Mouse (Mus musculus) forebrain, postnatal 0 days (tissue): ENCODE data around the gene Ppp1r1b. TPM values are rescaled to one million over a fixed set of nuclear protein-coding genes. Genes with fewer than 3 reads are reported as not detected.
A peak's percentile ranks its signal among the peaks of the same experiment; 100 is the strongest.

Experiments used
- ATAC-seq: fragments of 200-750 bp; cut with Nextera tagmentation; 2 replicates; pipeline ENCODE4 v1.8.0; 2017; ENCODE audit warnings: mild to moderate bottlenecking, moderate library complexity
- DNase-seq: peaks from one replicate; pipeline ENCODE4 v3.0.0-alpha.2; 2015
- H3K27ac ChIP-seq: fragments of 300-500 bp; sonication (generic); 2 replicates; pipeline ENCODE4 v1.5.1; 2014; ENCODE audit warnings: low read depth, mild to moderate bottlenecking, antibody characterized with exemption, low read length, moderate library complexity, mixed read lengths
- H3K27me3 ChIP-seq: fragments of 300-500 bp; sonication (generic); 2 replicates; pipeline ENCODE4 v1.6.1; 2014; ENCODE audit warnings: mild to moderate bottlenecking, low read length, mixed read lengths; ENCODE audit not compliant: insufficient read depth
- H3K36me3 ChIP-seq: fragments of 300-500 bp; sonication (generic); 2 replicates; pipeline ENCODE4 v1.6.1; 2014; ENCODE audit warnings: mild to moderate bottlenecking, moderate library complexity; ENCODE audit not compliant: insufficient read depth
- H3K4me1 ChIP-seq: fragments of 300-500 bp; sonication (generic); 2 replicates; pipeline ENCODE4 v1.6.1; 2014; ENCODE audit warnings: antibody characterized with exemption; ENCODE audit not compliant: insufficient read depth
- H3K4me2 ChIP-seq: fragments of 300-500 bp; sonication (generic); 2 replicates; pipeline ENCODE4 v1.6.1; 2014; ENCODE audit warnings: low read depth, mild to moderate bottlenecking, moderate library complexity
- H3K4me3 ChIP-seq: fragments of 300-500 bp; sonication (generic); 2 replicates; pipeline ENCODE4 v1.5.1; 2014; ENCODE audit warnings: low read depth, low read length, mixed read lengths
- H3K9ac ChIP-seq: fragments of 300-500 bp; sonication (generic); 2 replicates; pipeline ENCODE4 v1.6.1; 2014; ENCODE audit warnings: mild to moderate bottlenecking
- H3K9me3 ChIP-seq: fragments of 300-500 bp; sonication (generic); 2 replicates; pipeline ENCODE4 v1.6.1; 2016; ENCODE audit warnings: low read length
- CTCF ChIP-seq: sonication (generic); IDR thresholded peaks from 2 replicates; pipeline ENCODE4 v1.5.1; 2016; ENCODE audit warnings: antibody characterized with exemption, control low read depth, low read depth
- whole genome bisulfite sequencing: fragments of 180-500 bp; shearing (Covaris S2); extraction: QIAGEN DNeasy Blood & Tissue Kit; methylation state at CpG from one replicate; pipeline ENCODE4 v1.1.7; 2014; 5-methylcytosine and 5-hydroxymethylcytosine counted together
- polyA plus RNA-seq: library from polyadenylated mRNA; unstranded; fragments of >200 nt; fragmentation: Nextera tagmentation; extraction: Ambion mirVana; gene quantifications from 2 replicates; pipeline ENCODE4 v1.2.1, GENCODE M21; 2015
- total RNA-seq: library from RNA; depleted of rRNA; stranded (reverse); fragments of >200 nt; gene quantifications from 2 replicates; pipeline ENCODE4 v1.2.3, GENCODE M21; 2014

Ppp1r1b gene
- total and polyA plus RNA-seq, 2 experiments from 2014 or later: 19.4 to 91.4 TPM

GRCm38 (mm10) chr11:98355732-98356299, 7.6 kb downstream of the Ppp1r1b start:
- DNase-seq (peak; percentile 84), ATAC-seq (peak; percentile 44)
- H3K4me2 ChIP-seq: no peak overlapping the region
- no peak overlapping the region; the same call in 1 of the 2 replicates for H3K27ac ChIP-seq
- H3K9ac ChIP-seq: no peak overlapping the region
- peaks cover 15% of the 10 kb centered on the region; the same call in 1 of the 2 replicates for H3K4me1 ChIP-seq
- no peaks in the 10 kb centered on the region for H3K9me3 ChIP-seq
- H3K27me3 ChIP-seq: peaks cover 4% of the 10 kb centered on the region
- no peaks in the 10 kb centered on the region for H3K36me3 ChIP-seq
- H3K4me3 ChIP-seq: no peak overlapping the region
- TF ChIP-seq CTCF: peak; percentile 87
- WGBS: 12% methylated on average over 6 of the region's 6 CpGs

DNA sequence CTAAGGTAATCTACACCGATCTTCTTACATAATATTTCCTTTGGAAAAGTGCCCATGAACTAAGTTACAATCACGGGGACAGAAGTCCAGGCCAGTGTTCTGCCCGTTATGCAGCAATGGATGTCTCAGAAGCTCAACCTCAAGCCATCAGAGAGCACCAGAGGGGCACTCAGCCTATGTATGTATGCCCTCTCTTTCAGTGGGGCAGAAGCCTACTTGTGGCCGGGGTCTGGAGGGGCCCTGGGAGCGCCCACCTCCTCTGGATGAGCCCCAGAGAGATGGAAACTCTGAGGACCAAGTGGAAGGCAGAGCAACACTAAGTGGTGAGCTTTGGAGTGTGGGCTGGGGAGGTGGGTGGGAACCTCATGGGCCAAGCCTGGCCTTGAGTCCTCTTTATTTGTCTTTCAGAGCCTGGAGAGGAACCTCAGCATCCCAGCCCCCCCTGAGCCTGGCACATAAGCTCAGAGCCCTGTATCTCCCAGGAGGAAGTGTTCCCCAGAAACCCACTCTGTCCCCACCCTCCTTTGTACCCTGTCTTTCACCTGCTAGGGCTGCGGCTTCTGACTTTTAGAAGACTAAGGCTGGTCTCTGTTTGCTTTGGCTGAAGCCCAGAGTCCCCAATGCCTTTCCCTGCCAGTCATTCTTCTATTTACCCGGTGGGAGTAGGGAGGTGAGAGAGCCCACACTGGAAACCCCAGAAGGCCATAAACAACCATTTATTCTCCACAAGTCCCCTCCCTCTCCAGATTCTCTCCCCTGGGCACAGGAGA, 8.6 kb downstream of the Ppp1r1b start:
- H3K36me3 ChIP-seq: no peaks in the 10 kb centered on the region
- no peak overlapping the region for H3K4me3 ChIP-seq
- 73% methylated on average over 7 of the region's 7 CpGs for WGBS
- H3K9ac ChIP-seq: no peak overlapping the region
- TF ChIP-seq CTCF: no peak
- H3K27me3 ChIP-seq: no peaks in the 10 kb centered on the region
- no peaks in the 10 kb centered on the region for H3K9me3 ChIP-seq
- no peak for ATAC-seq
- no peak overlapping the region for H3K27ac ChIP-seq
- H3K4me1 ChIP-seq: peaks cover 15% of the 10 kb centered on the region; the same call in 1 of the 2 replicates
- no peak for DNase-seq
- no peak overlapping the region for H3K4me2 ChIP-seq

- DNase-seq: no peak
- H3K9me3 ChIP-seq: no peaks in the 10 kb centered on the region
- ATAC-seq: no peak; the same call in 1 of the 2 replicates
- H3K27ac ChIP-seq: peak overlapping the region; percentile 86
- H3K9ac ChIP-seq: peak overlapping the region; percentile 45
- TF ChIP-seq CTCF: no peak
- no peaks in the 10 kb centered on the region for H3K27me3 ChIP-seq
- no peaks in the 10 kb centered on the region for H3K36me3 ChIP-seq
- H3K4me3 ChIP-seq: peak overlapping the region; percentile 62
- H3K4me1 ChIP-seq: peaks cover 15% of the 10 kb centered on the region; the same call in 1 of the 2 replicates
- H3K4me2 ChIP-seq: peak overlapping the region; percentile 77
- 10% methylated on average over 13 of the region's 13 CpGs for WGBS
These were observed 9.4 kb downstream of the Ppp1r1b start for GRCm38 (mm10) chr11:98357396-98358160.

DNA sequence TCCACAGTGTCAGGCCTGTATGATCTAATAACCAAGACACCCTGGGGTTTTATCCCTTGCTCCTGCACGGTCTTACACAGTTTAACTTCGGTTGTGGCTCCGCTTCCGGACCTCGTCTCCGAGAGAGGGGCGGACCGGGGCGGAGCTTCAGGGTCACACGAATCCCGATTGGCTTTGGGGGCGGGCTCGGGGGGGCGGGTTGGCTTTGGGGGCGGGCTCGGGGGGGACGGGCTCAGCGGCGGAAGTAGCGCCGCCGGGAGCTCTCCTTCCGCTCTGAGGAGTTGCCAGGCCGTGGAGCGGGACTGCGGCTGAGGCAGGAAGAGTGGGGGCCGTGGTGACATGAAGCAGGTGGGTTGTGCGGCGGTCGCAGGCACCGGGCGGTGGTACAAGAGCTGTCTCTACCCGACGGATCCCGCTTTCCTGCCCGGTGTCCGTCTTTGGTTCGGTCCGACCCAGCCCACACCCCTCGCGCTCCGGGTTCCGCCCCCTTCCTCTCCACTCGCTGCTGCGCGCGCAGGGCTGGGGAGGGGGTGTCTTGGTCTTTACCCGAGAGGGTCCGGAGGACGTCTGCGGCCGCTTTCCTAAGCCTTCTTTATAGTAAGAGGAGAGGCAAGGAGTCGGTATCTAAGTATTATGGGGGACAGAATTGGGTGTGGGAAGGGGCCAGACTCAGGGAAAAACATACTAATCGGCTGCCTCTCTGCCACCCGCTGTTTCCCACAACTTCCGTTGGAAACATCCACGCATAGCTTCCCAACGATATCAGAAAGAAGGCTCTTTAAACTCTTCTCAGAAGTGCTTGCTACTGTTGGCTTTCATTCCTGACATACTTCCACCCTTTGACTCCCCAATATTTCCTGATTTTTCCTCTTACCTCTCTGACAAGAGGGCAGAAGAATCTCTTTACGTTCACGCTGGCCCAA, 10.2 kb downstream of the Ppp1r1b start, which contains the start of gene Stard3:
Stard3 (plus strand) TSS at position 208 of the 923 bp plus-strand sequence.
- Histone ChIP-seq H3K27me3 (no peaks in the 10 kb centered on the region), H3K27ac (peak within 1 kb of the TSS; percentile 86), H3K4me1 (peaks cover 15% of the 10 kb centered on the region; the same call in 1 of the 2 replicates), H3K36me3 (no peaks in the 10 kb centered on the region), H3K4me2 (peak within 1 kb of the TSS; percentile 77), H3K4me3 (peak within 1 kb of the TSS; percentile 62), H3K9ac (peak within 1 kb of the TSS; percentile 63), H3K9me3 (no peaks in the 10 kb centered on the region)
- peak; percentile 93 for ATAC-seq
- WGBS: 1% methylated on average over 60 of the region's 60 CpGs
- DNase-seq: peak; percentile 93
- TF ChIP-seq CTCF: no peak

- 36% methylated on average over 9 of the region's 9 CpGs for WGBS
- Histone ChIP-seq H3K27ac (no peak overlapping the region), H3K27me3 (no peaks in the 10 kb centered on the region), H3K4me3 (no peak overlapping the region), H3K4me2 (no peak overlapping the region), H3K36me3 (no peaks in the 10 kb centered on the region), H3K4me1 (peaks cover 12% of the 10 kb centered on the region; the same call in 1 of the 2 replicates), H3K9ac (no peak overlapping the region), H3K9me3 (no peaks in the 10 kb centered on the region)
- ATAC-seq: no peak
- no peak for TF ChIP-seq CTCF
- no peak for DNase-seq
These were observed 12.8 kb downstream of the Ppp1r1b start for GRCm38 (mm10) chr11:98360866-98361521.

DNA sequence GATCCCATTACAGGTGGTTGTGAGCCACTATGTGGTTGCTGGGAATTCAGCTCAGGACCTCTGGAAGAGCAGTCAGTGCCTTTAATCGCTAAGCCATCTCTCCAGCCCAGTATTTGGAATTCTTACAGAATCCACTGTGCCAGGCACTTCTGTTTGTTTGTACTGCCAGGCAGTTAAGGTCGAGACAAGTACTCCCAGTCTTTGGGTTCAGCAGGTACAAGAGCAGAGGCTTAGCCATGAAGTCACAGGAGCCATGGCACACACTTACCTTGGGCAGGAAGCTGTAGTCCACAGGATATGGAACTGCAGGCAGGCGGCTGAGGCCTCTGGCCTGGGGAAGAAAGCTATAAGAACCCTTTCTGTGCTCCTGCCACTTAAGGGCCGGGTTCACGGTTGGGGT, 15.6 kb downstream of the Ppp1r1b start:
- TF ChIP-seq CTCF: no peak
- Histone ChIP-seq H3K27me3 (no peaks in the 10 kb centered on the region), H3K9ac (no peak overlapping the region), H3K27ac (no peak overlapping the region), H3K4me3 (no peak overlapping the region), H3K9me3 (no peaks in the 10 kb centered on the region), H3K36me3 (no peaks in the 10 kb centered on the region), H3K4me1 (peaks cover 12% of the 10 kb centered on the region; the same call in 1 of the 2 replicates), H3K4me2 (no peak overlapping the region)
- 90% methylated on average over 5 of the region's 5 CpGs for WGBS
- ATAC-seq (no peak), DNase-seq (no peak)
